Mouse (Mus musculus): ENCODE measurements at regions not wholly inside any gene's neighbourhood (a gene's known extent, or its start where the extent isn't known, plus 50 kb on each side); places are given as distances from the start of the nearest gene placed in this dataset.
"Not testable (repeated sequence)": the region's sequence is repeated elsewhere in the genome, so short reads cannot be mapped to it uniquely, and the experiment has no call there.

- no peak for DNase-seq (ENCODE audit: low spot score)
These were observed 694.0 kb downstream of the Trib2 start for GRCm38 (mm10) chr12:15122586-15123212.

GRCm38 (mm10) chr12:15115556-15115955 is 701.2 kb downstream of the Trib2 start:
- DNase-seq (ENCODE audit: low spot score): no peak

GRCm38 (mm10) chr12:15114793-15115192 is 701.9 kb downstream of the Trib2 start:
- no peak for DNase-seq (ENCODE audit: low spot score)

- DNase-seq (ENCODE audit: low spot score): no peak
These were observed 705.7 kb downstream of the Trib2 start for GRCm38 (mm10) chr12:15111049-15111448.

GRCm38 (mm10) chr12:15104876-15105275 is 711.8 kb downstream of the Trib2 start:
- DNase-seq (ENCODE audit: low spot score): no peak

- DNase-seq (ENCODE audit: low spot score): no peak
These were observed 738.1 kb downstream of the Trib2 start for GRCm38 (mm10) chr12:15078615-15079014.

GRCm38 (mm10) chr12:15064351-15064750 is 752.4 kb downstream of the Trib2 start:
- DNase-seq (ENCODE audit: low spot score): no peak

GRCm38 (mm10) chr12:15051387-15051786 is 765.3 kb downstream of the Trib2 start:
- no peak for DNase-seq (ENCODE audit: low spot score)

GRCm38 (mm10) chr12:15043264-15043663 is 773.5 kb downstream of the Trib2 start:
- DNase-seq (ENCODE audit: low spot score): no peak

GRCm38 (mm10) chr12:15011091-15011490 is 805.6 kb downstream of the Trib2 start:
- DNase-seq (ENCODE audit: low spot score): no peak

- not testable (repeated sequence) for DNase-seq (ENCODE audit: low spot score)
These were observed 814.3 kb downstream of the Trib2 start for GRCm38 (mm10) chr12:15002401-15002800.

Measured in testis, postnatal 10 days (tissue).